Mouse (Mus musculus) kidney, embryonic 15.5 days (tissue): ENCODE measurements at regions not wholly inside any gene's neighbourhood (a gene's known extent, or its start where the extent isn't known, plus 50 kb on each side); places are given as distances from the start of the nearest gene placed in this dataset.

Experiments used
- ATAC-seq: fragments of 200-750 bp; cut with Nextera tagmentation; replicated peaks from 2 replicates; pipeline ENCODE4 v1.8.0; 2017; ENCODE audit warnings: moderate TSS enrichment; ENCODE audit not compliant: low FRiP score
- H3K27ac ChIP-seq: fragments of 300-500 bp; sonication (generic); 2 replicates; pipeline ENCODE4 v1.5.1; 2015; ENCODE audit warnings: mild to moderate bottlenecking, inconsistent platforms
- H3K27me3 ChIP-seq: fragments of 300-500 bp; sonication (generic); 2 replicates; pipeline ENCODE4 v1.6.1; 2015; ENCODE audit warnings: inconsistent platforms
- H3K36me3 ChIP-seq: fragments of 300-500 bp; sonication (generic); 2 replicates; pipeline ENCODE4 v1.6.1; 2015; ENCODE audit warnings: inconsistent platforms
- H3K4me1 ChIP-seq: fragments of 300-500 bp; sonication (generic); 2 replicates; pipeline ENCODE4 v1.6.1; 2015; ENCODE audit warnings: inconsistent platforms
- H3K4me2 ChIP-seq: fragments of 300-500 bp; sonication (generic); 2 replicates; pipeline ENCODE4 v1.6.1; 2015; ENCODE audit warnings: moderate library complexity, mild to moderate bottlenecking, inconsistent platforms
- H3K4me3 ChIP-seq: fragments of 300-500 bp; sonication (generic); replicated peaks from 2 replicates; pipeline ENCODE4 v1.5.1; 2015; ENCODE audit warnings: mild to moderate bottlenecking, inconsistent platforms
- H3K9ac ChIP-seq: fragments of 300-500 bp; sonication (generic); 2 replicates; pipeline ENCODE4 v1.6.1; 2015; ENCODE audit warnings: mild to moderate bottlenecking, inconsistent platforms
- H3K9me3 ChIP-seq: fragments of 300-500 bp; sonication (generic); replicated peaks from 2 replicates; pipeline ENCODE4 v1.6.1; 2016; ENCODE audit warnings: inconsistent platforms
- WGBS: fragments of 180-500 bp; shearing (Covaris S2); methylation state at CpG from one replicate; pipeline ENCODE4 v1.1.7; 2015; ENCODE audit warnings: mixed read lengths; 5-methylcytosine and 5-hydroxymethylcytosine counted together

- H3K27ac ChIP-seq = no peak overlapping the region
- WGBS = 91% methylated on average over 4 of the region's 4 CpGs
- no peaks in the 10 kb centered on the region for H3K4me1 ChIP-seq
- H3K4me2 ChIP-seq = no peak overlapping the region
- no peak overlapping the region for H3K9ac ChIP-seq
- H3K27me3 ChIP-seq = no peaks in the 10 kb centered on the region
- H3K4me3 ChIP-seq = no peak overlapping the region
- no peaks in the 10 kb centered on the region for H3K9me3 ChIP-seq
- H3K36me3 ChIP-seq = no peaks in the 10 kb centered on the region
- no peak for ATAC-seq
These were observed 543.9 kb downstream of the Plcl1 start for GRCm38 (mm10) chr1:55949606-55950005.

DNA sequence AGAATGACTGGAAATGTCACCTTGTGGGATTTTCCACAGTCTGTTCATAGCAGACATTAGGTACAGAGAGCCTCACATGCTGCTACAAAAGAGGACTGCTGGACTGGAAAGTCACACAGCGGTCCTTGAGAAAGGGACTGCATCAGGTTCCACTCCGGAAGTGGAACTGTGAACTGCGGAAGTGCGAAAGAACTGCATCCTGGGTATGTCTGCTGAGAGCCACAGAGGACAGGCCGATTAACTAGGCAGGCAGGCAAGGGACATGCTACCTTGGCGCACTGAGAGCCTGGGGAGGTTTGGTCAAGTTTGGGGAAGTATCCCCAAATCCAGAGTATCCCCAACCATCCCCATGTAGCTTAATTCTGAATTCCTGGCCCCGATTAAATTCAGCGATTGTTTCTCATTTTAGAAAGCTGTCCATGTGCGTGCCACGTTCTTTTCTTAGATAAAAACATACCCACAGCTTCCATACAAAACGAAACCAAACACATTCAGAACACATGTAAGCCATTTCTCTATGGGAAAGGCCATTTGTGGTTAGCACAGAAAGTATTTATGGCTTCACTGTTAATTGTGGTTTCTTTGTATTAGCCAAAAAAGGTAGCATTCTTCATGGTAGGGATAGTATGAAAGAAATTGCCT, 552.2 kb downstream of the Plcl1 start:
- Histone ChIP-seq H3K4me2 (no peak overlapping the region), H3K27me3 (peaks cover 4% of the 10 kb centered on the region; the same call in 1 of the 2 replicates), H3K4me3 (no peak overlapping the region), H3K27ac (no peak overlapping the region), H3K9me3 (no peaks in the 10 kb centered on the region), H3K9ac (no peak overlapping the region), H3K36me3 (no peaks in the 10 kb centered on the region), H3K4me1 (no peaks in the 10 kb centered on the region)
- no peak for ATAC-seq
- 82% methylated on average over 11 of the region's 11 CpGs for WGBS

- no peak overlapping the region for H3K4me3 ChIP-seq
- H3K36me3 ChIP-seq = no peaks in the 10 kb centered on the region
- no peaks in the 10 kb centered on the region for H3K9me3 ChIP-seq
- H3K9ac ChIP-seq = no peak overlapping the region
- WGBS = 22% methylated on average over 6 of the region's 6 CpGs
- no peak overlapping the region for H3K4me2 ChIP-seq
- H3K27me3 ChIP-seq = peaks cover 4% of the 10 kb centered on the region; the same call in 1 of the 2 replicates
- ATAC-seq = no peak
- no peaks in the 10 kb centered on the region for H3K4me1 ChIP-seq
- no peak overlapping the region for H3K27ac ChIP-seq
These were observed 554.6 kb downstream of the Plcl1 start for GRCm38 (mm10) chr1:55960291-55960690.

- H3K4me2 ChIP-seq = no peak overlapping the region
- H3K36me3 ChIP-seq = no peaks in the 10 kb centered on the region
- H3K9me3 ChIP-seq = no peaks in the 10 kb centered on the region
- no peak overlapping the region for H3K9ac ChIP-seq
- ATAC-seq = no peak
- H3K27ac ChIP-seq = no peak overlapping the region
- H3K27me3 ChIP-seq = no peaks in the 10 kb centered on the region
- H3K4me1 ChIP-seq = no peaks in the 10 kb centered on the region
- WGBS = 46% methylated on average over 5 of the region's 5 CpGs
- H3K4me3 ChIP-seq = no peak overlapping the region
These were observed 558.1 kb downstream of the Plcl1 start for GRCm38 (mm10) chr1:55963867-55964266.

GRCm38 (mm10) chr1:55966273-55966672, 560.6 kb downstream of the Plcl1 start:
- Histone ChIP-seq H3K9ac (no peak overlapping the region), H3K4me2 (no peak overlapping the region)

DNA sequence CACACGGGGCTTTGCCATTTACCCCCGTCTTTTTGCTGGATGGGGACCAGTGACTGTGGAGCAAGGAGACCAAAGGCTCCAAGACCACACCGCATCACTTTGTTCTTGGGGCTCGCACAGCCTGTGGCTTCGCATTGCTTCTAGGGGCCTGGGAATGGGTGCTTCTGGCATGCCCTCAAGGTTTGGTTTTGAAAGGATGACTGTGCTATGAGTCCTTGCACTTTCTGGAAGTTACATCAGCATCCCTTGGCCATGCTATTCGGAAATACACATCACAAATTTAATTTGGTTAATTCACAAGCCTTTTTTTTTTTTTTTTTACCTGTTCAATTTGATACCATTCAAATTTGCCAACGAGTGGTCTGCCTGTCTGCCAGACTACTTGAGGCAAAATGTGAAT, 562.1 kb downstream of the Plcl1 start:
- H3K9me3 ChIP-seq = no peaks in the 10 kb centered on the region
- no peaks in the 10 kb centered on the region for H3K27me3 ChIP-seq
- no peak overlapping the region for H3K9ac ChIP-seq
- no peak overlapping the region for H3K27ac ChIP-seq
- H3K4me1 ChIP-seq = no peaks in the 10 kb centered on the region
- no peak overlapping the region for H3K4me3 ChIP-seq
- 93% methylated on average over 7 of the region's 7 CpGs for WGBS
- no peaks in the 10 kb centered on the region for H3K36me3 ChIP-seq
- H3K4me2 ChIP-seq = no peak overlapping the region
- ATAC-seq = no peak

More at GRCm38 (mm10) chr1:55966273-55966672, 560.6 kb downstream of the Plcl1 start:
- no peak overlapping the region for H3K4me3 ChIP-seq
- 93% methylated on average over 2 of the region's 2 CpGs for WGBS
- no peaks in the 10 kb centered on the region for H3K27me3 ChIP-seq
- no peaks in the 10 kb centered on the region for H3K36me3 ChIP-seq
- H3K9me3 ChIP-seq = no peaks in the 10 kb centered on the region
- no peaks in the 10 kb centered on the region for H3K4me1 ChIP-seq
- ATAC-seq = no peak
- no peak overlapping the region for H3K27ac ChIP-seq

- H3K9ac ChIP-seq = no peak overlapping the region
- no peak for ATAC-seq
- whole genome bisulfite sequencing = 88% methylated on average over 3 of the region's 3 CpGs
- H3K4me1 ChIP-seq = no peaks in the 10 kb centered on the region
- no peak overlapping the region for H3K4me2 ChIP-seq
- H3K9me3 ChIP-seq = no peaks in the 10 kb centered on the region
- no peaks in the 10 kb centered on the region for H3K36me3 ChIP-seq
- no peak overlapping the region for H3K4me3 ChIP-seq
- no peak overlapping the region for H3K27ac ChIP-seq
- no peaks in the 10 kb centered on the region for H3K27me3 ChIP-seq
These were observed 572.1 kb downstream of the Plcl1 start for GRCm38 (mm10) chr1:55977796-55978195.

GRCm38 (mm10) chr1:55983522-55984066, 577.9 kb downstream of the Plcl1 start:
- no peaks in the 10 kb centered on the region for H3K27me3 ChIP-seq
- no peaks in the 10 kb centered on the region for H3K36me3 ChIP-seq
- H3K4me3 ChIP-seq = no peak overlapping the region
- no peak overlapping the region for H3K27ac ChIP-seq
- 75% methylated on average over 5 of the region's 5 CpGs for WGBS
- no peak overlapping the region for H3K4me2 ChIP-seq
- no peaks in the 10 kb centered on the region for H3K4me1 ChIP-seq
- H3K9ac ChIP-seq = no peak overlapping the region
- H3K9me3 ChIP-seq = no peaks in the 10 kb centered on the region
- no peak for ATAC-seq

DNA sequence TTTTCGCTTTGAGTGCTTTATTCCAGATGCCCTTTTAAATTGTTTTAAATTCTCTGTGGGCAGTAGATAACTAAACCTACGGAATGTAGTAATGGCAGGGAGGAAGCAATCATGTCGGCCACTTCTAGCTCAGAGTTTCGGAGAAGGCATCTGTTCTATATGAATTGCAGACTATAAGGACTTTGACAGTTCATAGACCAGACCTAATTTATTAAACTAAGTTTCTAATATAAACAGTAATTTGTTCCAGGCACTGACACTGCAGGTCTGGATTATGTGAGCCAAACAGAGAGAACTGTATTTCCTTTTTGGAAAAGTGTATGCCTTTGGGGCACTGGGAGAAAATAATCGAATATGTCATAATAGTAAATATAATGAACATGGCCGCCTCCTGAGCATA, 591.4 kb downstream of the Plcl1 start:
- no peak overlapping the region for H3K4me3 ChIP-seq
- no peaks in the 10 kb centered on the region for H3K36me3 ChIP-seq
- H3K4me2 ChIP-seq = no peak overlapping the region
- no peak overlapping the region for H3K27ac ChIP-seq
- 81% methylated on average over 6 of the region's 6 CpGs for WGBS
- no peak for ATAC-seq
- H3K27me3 ChIP-seq = no peaks in the 10 kb centered on the region
- H3K9ac ChIP-seq = no peak overlapping the region
- no peaks in the 10 kb centered on the region for H3K9me3 ChIP-seq
- H3K4me1 ChIP-seq = no peaks in the 10 kb centered on the region
